Mouse (Mus musculus) embryonic facial prominence, embryonic 12.5 days (tissue): ENCODE measurements at regions not wholly inside any gene's neighbourhood (a gene's known extent, or its start where the extent isn't known, plus 50 kb on each side); places are given as distances from the start of the nearest gene placed in this dataset.

Source experiments
- ATAC-seq: fragments of 200-750 bp; cut with Nextera tagmentation; 2 replicates; pipeline ENCODE4 v1.8.0; 2017; ENCODE audit not compliant: insufficient number of reproducible peaks, insufficient read depth, low FRiP score, low TSS enrichment
- H3K27ac ChIP-seq: fragments of 300-500 bp; sonication (generic); 2 replicates; pipeline ENCODE4 v1.5.1; 2016; ENCODE audit warnings: mild to moderate bottlenecking
- H3K27me3 ChIP-seq: fragments of 300-500 bp; sonication (generic); 2 replicates; pipeline ENCODE4 v1.6.1; 2016; ENCODE audit warnings: mild to moderate bottlenecking, moderate library complexity
- H3K36me3 ChIP-seq: fragments of 300-500 bp; sonication (generic); 2 replicates; pipeline ENCODE4 v1.6.1; 2016; ENCODE audit warnings: mild to moderate bottlenecking
- H3K4me1 ChIP-seq: fragments of 300-500 bp; sonication (generic); 2 replicates; pipeline ENCODE4 v1.6.1; 2016
- H3K4me2 ChIP-seq: fragments of 300-500 bp; sonication (generic); replicated peaks from 2 replicates; pipeline ENCODE4 v1.6.1; 2016; ENCODE audit warnings: mild to moderate bottlenecking, moderate library complexity
- H3K4me3 ChIP-seq: fragments of 300-500 bp; sonication (generic); 2 replicates; pipeline ENCODE4 v1.5.1; 2016; ENCODE audit warnings: mild to moderate bottlenecking
- H3K9ac ChIP-seq: fragments of 300-500 bp; sonication (generic); 2 replicates; pipeline ENCODE4 v1.6.1; 2016; ENCODE audit warnings: mild to moderate bottlenecking, moderate library complexity
- H3K9me3 ChIP-seq: fragments of 300-500 bp; sonication (generic); 2 replicates; pipeline ENCODE4 v1.6.1; 2016; ENCODE audit warnings: mild to moderate bottlenecking, moderate library complexity
- WGBS: fragments of 180-500 bp; shearing (Covaris S2); methylation state at CpG from one replicate; pipeline ENCODE4 v1.1.7; 2016; 5-methylcytosine and 5-hydroxymethylcytosine counted together

- Histone ChIP-seq H3K9ac (no peak overlapping the region), H3K27me3 (no peaks in the 10 kb centered on the region), H3K27ac (peak overlapping the region; percentile 78), H3K9me3 (no peaks in the 10 kb centered on the region), H3K36me3 (no peaks in the 10 kb centered on the region), H3K4me1 (peaks cover 18% of the 10 kb centered on the region), H3K4me3 (no peak overlapping the region), H3K4me2 (no peak overlapping the region)
- no peak for ATAC-seq
These were observed 95.6 kb downstream of the 1810010D01Rik start for GRCm38 (mm10) chr7:145112146-145112830.

GRCm38 (mm10) chr7:145111252-145112131 lies 96.4 kb downstream of the 1810010D01Rik start:
- Histone ChIP-seq H3K27ac (peak overlapping the region; percentile 78), H3K4me1 (peaks cover 18% of the 10 kb centered on the region), H3K9me3 (no peaks in the 10 kb centered on the region), H3K4me2 (no peak overlapping the region), H3K36me3 (no peaks in the 10 kb centered on the region), H3K4me3 (no peak overlapping the region), H3K9ac (no peak overlapping the region), H3K27me3 (no peaks in the 10 kb centered on the region)
- 23% methylated on average over 20 of the region's 20 CpGs for WGBS
- peak; percentile 30; the same call in 1 of the 2 replicates for ATAC-seq

GRCm38 (mm10) chr7:145110657-145111251 lies 97.2 kb downstream of the 1810010D01Rik start:
- peaks cover 18% of the 10 kb centered on the region for H3K4me1 ChIP-seq

GRCm38 (mm10) chr7:145110028-145110427 lies 97.9 kb downstream of the 1810010D01Rik start:
- no peaks in the 10 kb centered on the region for H3K27me3 ChIP-seq
- 85% methylated on average over 3 of the region's 3 CpGs for WGBS
- ATAC-seq: no peak
- no peak overlapping the region for H3K4me3 ChIP-seq
- H3K4me2 ChIP-seq: no peak overlapping the region
- H3K4me1 ChIP-seq: peaks cover 18% of the 10 kb centered on the region
- 0 out of 2 replicates have a peak overlapping the region, but pooled peaks have one; percentile 78 for H3K27ac ChIP-seq
- H3K9me3 ChIP-seq: no peaks in the 10 kb centered on the region
- H3K36me3 ChIP-seq: no peaks in the 10 kb centered on the region
- H3K9ac ChIP-seq: no peak overlapping the region

More at GRCm38 (mm10) chr7:145110657-145111251, 97.2 kb downstream of the 1810010D01Rik start:
- H3K4me2 ChIP-seq: no peak overlapping the region
- no peaks in the 10 kb centered on the region for H3K27me3 ChIP-seq
- no peak for ATAC-seq
- peak overlapping the region; percentile 78 for H3K27ac ChIP-seq
- no peaks in the 10 kb centered on the region for H3K36me3 ChIP-seq
- no peak overlapping the region for H3K9ac ChIP-seq
- WGBS: 34% methylated on average over 10 of the region's 10 CpGs
- no peaks in the 10 kb centered on the region for H3K9me3 ChIP-seq
- no peak overlapping the region for H3K4me3 ChIP-seq

GRCm38 (mm10) chr7:145109471-145109870 lies 98.4 kb downstream of the 1810010D01Rik start:
- 86% methylated on average over 4 of the region's 4 CpGs for WGBS
- Histone ChIP-seq H3K4me2 (no peak overlapping the region), H3K27me3 (no peaks in the 10 kb centered on the region), H3K9me3 (no peaks in the 10 kb centered on the region), H3K9ac (no peak overlapping the region), H3K4me3 (no peak overlapping the region), H3K27ac (no peak overlapping the region), H3K4me1 (peaks cover 18% of the 10 kb centered on the region), H3K36me3 (no peaks in the 10 kb centered on the region)
- no peak for ATAC-seq

GRCm38 (mm10) chr7:145108994-145109393 lies 98.9 kb downstream of the 1810010D01Rik start:
- Histone ChIP-seq H3K36me3 (no peaks in the 10 kb centered on the region), H3K4me1 (peaks cover 18% of the 10 kb centered on the region), H3K27me3 (no peaks in the 10 kb centered on the region), H3K4me2 (no peak overlapping the region), H3K4me3 (no peak overlapping the region), H3K9ac (no peak overlapping the region), H3K9me3 (no peaks in the 10 kb centered on the region), H3K27ac (no peak overlapping the region)
- WGBS: 90% methylated on average over 3 of the region's 3 CpGs
- ATAC-seq: no peak

GRCm38 (mm10) chr7:145107575-145108170 lies 100.2 kb downstream of the 1810010D01Rik start:
- 85% methylated on average over 2 of the region's 2 CpGs for WGBS
- no peaks in the 10 kb centered on the region for H3K27me3 ChIP-seq
- no peaks in the 10 kb centered on the region for H3K9me3 ChIP-seq
- no peak overlapping the region for H3K4me3 ChIP-seq
- H3K4me2 ChIP-seq: no peak overlapping the region
- peaks cover 18% of the 10 kb centered on the region for H3K4me1 ChIP-seq
- H3K9ac ChIP-seq: no peak overlapping the region
- no peaks in the 10 kb centered on the region for H3K36me3 ChIP-seq
- no peak overlapping the region for H3K27ac ChIP-seq
- ATAC-seq: no peak

GRCm38 (mm10) chr7:145106494-145106849 lies 101.4 kb downstream of the 1810010D01Rik start:
- Histone ChIP-seq H3K4me2 (no peak overlapping the region), H3K4me1 (peaks cover 12% of the 10 kb centered on the region), H3K27ac (no peak overlapping the region), H3K9me3 (no peaks in the 10 kb centered on the region), H3K36me3 (no peaks in the 10 kb centered on the region), H3K9ac (no peak overlapping the region), H3K4me3 (no peak overlapping the region), H3K27me3 (no peaks in the 10 kb centered on the region)
- WGBS: 74% methylated on average over 4 of the region's 4 CpGs
- ATAC-seq: no peak

GRCm38 (mm10) chr7:145105831-145106493 lies 102.0 kb downstream of the 1810010D01Rik start:
- Histone ChIP-seq H3K4me2 (no peak overlapping the region), H3K9me3 (no peaks in the 10 kb centered on the region), H3K27ac (no peak overlapping the region), H3K27me3 (no peaks in the 10 kb centered on the region), H3K4me1 (peaks cover 7% of the 10 kb centered on the region), H3K36me3 (no peaks in the 10 kb centered on the region), H3K9ac (no peak overlapping the region), H3K4me3 (no peak overlapping the region)
- ATAC-seq: no peak
- WGBS: 89% methylated on average over 7 of the region's 7 CpGs

GRCm38 (mm10) chr7:145102692-145103091 lies 105.2 kb downstream of the 1810010D01Rik start:
- H3K4me1 ChIP-seq: no peaks in the 10 kb centered on the region
- H3K9me3 ChIP-seq: no peaks in the 10 kb centered on the region
- no peaks in the 10 kb centered on the region for H3K36me3 ChIP-seq
- H3K27me3 ChIP-seq: no peaks in the 10 kb centered on the region
- H3K27ac ChIP-seq: no peak overlapping the region
- H3K9ac ChIP-seq: no peak overlapping the region
- no peak overlapping the region for H3K4me2 ChIP-seq
- H3K4me3 ChIP-seq: no peak overlapping the region
- 65% methylated on average over 5 of the region's 5 CpGs for WGBS
- ATAC-seq: no peak

GRCm38 (mm10) chr7:145102216-145102615 lies 105.7 kb downstream of the 1810010D01Rik start:
- WGBS: 34% methylated on average over 6 of the region's 6 CpGs
- Histone ChIP-seq H3K4me2 (no peak overlapping the region), H3K36me3 (no peaks in the 10 kb centered on the region), H3K4me3 (no peak overlapping the region), H3K27me3 (no peaks in the 10 kb centered on the region), H3K27ac (no peak overlapping the region), H3K4me1 (no peaks in the 10 kb centered on the region), H3K9me3 (no peaks in the 10 kb centered on the region), H3K9ac (no peak overlapping the region)
- ATAC-seq: no peak
